Mouse (Mus musculus) adrenal gland, adult 8-10 months (tissue): ENCODE results near the gene Tgm3. TPM values are rescaled to one million over a fixed set of nuclear protein-coding genes. Genes with fewer than 3 reads are reported as not detected.
A peak's percentile ranks its signal among the peaks of the same experiment; 100 is the strongest.

Experiments used
- DNase-seq: peaks from one replicate; pipeline ENCODE4 v3.0.0; 2022
- total RNA-seq, 4 experiments: library from RNA; stranded (reverse); gene quantifications; 2 replicates each; pipeline ENCODE4 v1.2.4; 2022

The Tgm3 gene
- 1 to 10 TPM in 2 of 4 experiments, under 1 TPM in 2; 0.12 to 7.0 (median 2.5) TPM for total RNA-seq

DNA sequence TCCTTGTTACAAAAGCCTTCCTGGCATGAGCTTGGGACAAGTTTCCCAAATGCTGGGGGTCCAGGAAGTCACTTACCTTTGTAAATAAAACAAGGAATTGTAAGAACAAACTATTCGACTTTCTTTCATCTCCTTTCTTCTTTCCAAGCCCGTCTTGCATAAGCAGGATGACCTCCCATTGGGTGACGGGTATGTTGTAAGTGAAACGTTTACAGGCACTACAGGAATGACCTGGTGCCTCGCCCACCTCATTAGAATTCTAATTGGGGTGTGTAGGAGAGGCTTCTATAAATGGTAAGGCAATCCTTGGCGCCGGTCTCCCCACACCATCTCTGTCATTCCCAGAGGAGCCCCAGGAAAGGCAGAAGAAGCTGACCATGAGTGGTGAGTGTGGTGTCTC, at the start of gene Tgm3:
Gene Tgm3 (plus strand): TSS at position 324 of the 400 bp plus-strand sequence.
- DNase-seq, result no peak

DNA sequence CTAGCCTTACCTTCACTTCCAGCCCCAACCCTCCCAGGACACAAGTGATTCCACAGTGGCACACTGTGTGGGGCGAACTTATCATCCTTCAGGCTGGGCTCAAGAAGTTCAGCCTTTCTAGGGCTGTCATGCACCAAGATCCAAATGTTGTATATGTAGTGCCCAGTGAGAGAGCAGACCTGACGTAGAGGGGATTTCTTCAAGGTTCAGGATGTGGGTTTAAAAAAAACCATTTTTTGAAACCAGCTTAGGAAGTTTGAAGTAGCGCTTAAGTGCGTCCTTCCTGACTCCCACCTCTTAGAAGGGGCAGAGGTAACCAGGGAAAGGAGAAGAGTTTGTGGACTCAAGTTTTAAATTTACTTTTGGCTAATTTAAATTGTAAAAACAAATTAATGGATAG, 31.5 kb upstream of the Tgm3 start:
- no peak for DNase-seq

DNA sequence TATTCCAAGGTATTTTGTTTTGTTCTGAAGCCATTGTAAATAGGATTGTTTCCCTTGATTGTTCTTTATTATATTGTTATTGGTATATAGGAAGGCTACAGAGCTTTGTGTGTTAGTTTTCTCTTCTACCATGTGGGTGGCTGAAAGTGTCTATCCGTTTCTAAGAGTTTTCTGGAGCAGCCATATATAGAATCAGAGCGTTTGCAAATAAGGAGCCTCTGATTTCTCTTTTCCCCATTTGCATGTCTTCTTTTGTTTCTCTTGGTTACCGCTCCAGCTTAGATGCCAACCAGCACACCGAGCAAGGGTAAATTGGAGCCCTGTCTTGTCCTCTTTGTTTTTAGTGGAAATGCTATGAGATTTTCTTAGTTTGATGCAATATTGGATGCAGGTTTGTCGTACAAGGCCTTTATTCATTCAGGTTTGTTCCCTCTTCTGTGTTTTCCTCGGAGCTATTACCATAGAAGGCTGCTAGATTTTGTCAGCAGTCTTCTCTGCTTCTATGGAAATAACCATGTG, 24.6 kb upstream of the Tgm3 start:
- no peak for DNase-seq

DNA sequence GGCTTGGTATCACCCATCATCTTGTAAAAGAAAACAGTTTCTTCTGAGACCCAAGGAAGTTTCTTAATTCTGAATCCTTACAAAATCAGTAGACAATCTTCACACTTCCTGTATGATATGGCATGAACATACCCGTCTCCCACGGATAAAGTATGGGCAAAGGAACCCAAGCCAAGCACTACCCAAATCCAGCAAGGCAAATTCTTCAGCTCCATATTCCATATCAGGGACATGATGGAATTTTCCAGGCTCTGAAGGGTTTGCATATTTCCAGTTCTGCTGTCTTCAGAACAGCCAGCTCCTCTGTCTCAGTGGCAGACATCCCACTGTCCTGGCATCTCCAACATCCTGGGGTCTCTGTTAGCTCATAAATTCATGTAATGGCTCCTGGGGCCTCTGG, 22.5 kb upstream of the Tgm3 start:
- no peak for DNase-seq

DNA sequence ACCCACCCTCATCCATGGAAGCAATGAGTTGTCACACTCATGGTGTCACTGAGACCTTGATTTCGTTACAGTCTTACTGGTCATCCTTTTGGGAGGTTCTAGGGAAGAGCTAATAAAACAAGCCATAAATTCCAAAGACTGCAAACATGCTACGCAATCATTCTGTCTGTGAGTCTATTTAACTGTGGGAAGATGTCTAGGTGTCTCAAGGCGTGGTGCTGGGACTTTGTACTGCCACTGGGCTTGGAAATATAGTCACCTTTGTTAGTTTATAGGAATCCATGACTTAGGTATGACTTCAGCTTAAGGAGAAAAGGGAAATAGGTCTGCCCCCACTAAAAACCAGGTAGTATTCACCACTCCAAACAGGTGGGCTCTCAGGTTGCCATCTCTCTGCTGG, 17.7 kb upstream of the Tgm3 start:
- no peak for DNase-seq

DNA sequence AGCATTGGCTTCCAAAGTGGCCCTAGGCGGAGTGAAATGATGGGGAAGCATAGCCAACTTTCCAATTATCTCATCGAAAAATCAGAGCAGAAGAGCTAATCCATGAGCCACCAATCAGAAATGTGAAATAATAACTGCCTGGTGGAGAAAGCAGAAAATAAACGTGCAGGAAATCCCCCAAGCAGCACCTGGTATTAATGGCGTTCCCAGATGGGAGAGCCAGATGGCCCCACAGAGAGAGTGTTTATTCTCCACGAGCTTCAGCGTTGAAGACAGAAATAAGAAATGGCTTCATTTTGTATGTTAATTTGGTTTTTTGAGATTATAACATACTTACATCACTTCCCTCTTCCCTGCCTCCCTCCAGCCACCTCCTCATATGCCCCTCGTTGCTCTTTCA, 13.7 kb upstream of the Tgm3 start:
- no peak for DNase-seq

DNA sequence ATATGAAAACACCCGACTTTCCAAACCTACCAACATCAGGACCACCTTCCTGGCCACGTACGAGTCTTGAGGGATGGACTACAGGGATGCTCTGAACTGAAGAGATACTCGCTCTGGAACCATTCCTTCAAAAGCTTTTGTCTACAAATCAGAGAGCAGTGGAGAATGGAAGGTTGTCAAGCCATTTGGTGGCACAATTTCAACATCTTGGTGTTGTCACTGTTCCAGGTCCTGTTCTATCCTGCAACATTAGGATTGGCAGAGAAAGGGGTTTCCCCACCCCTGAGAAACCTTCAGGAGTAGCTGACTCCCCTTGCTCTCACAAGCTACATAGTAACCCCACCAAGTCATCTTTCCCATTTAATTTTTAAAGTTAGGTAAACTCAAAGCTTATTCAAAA, 12.9 kb upstream of the Tgm3 start:
- DNase-seq, result no peak

DNA sequence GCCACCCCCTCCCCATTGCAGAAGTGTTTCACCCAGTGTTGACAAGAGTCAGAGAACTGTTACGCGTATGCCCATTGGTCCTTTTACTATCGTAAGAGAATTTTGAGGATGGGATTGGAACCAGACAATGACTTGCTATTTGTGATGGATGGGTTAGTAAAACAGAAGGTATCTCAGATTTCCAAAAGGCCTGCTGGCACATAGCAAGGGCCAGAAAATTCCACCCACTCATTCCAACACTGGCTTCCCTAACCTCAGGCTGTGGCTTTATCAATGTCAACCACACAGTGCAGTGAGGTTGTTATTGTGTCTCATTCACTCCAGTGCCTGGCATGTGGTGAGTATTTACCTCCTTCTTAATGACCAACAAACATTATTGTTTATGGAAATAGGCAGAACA, 11.5 kb upstream of the Tgm3 start:
- DNase-seq, result no peak

DNA sequence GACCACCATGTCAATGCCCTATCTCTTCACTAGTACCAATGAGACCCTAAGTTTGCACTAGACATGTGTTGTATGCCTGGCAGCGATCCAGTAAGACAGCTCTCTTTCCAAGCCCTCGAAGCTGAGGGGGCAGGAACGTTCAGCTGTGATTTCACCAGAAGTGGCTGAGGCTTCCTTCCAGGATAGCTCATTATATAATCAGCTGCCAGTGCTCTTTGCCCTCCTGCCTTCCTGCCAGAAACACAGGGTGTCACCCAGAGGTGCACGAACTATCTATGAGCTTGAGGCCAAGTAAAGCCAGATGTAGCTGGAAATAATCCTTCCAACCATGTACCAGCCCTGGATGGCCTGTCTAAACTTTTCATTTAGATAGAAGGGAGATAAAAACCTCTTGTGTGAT, 8.1 kb upstream of the Tgm3 start:
- DNase-seq, result no peak

DNA sequence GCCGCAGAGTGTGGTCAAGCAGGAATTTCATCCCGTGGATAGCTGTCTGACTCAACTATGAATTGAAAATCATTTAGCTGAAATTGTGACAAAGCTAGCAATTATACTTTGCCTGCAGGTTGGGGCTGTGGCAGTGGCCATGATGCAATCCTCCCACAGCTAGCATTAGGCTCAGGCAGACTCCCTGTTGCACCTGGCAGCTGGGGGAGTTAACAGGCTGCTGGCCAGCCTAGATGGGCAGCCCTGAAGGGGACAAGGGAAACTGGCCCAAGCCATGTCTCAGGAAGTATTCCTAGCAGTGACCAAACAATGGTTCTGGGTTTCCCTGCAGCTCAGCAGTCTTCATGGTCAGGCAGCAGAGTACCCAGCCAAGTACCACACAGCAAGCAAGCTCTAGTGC, 2.8 kb upstream of the Tgm3 start:
- no peak for DNase-seq

DNA sequence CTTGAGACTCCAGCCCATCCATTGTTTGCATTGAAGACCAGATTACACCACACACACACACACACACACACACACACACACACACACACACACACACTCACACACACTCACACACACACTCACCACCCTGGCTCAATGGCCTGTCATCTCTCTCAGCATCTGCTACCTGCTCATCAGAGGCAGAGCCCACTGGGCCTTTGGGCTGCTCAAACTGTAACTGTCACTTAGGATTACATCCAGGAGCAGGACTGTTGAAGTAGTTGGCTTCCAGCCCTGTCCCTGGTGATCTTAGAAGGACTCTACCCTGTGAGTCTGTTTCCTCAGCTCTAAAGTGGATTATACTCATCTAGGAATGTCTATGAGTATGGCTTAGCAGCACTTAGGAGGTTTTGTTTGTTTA, 1.5 kb downstream of the Tgm3 start:
- no peak for DNase-seq

DNA sequence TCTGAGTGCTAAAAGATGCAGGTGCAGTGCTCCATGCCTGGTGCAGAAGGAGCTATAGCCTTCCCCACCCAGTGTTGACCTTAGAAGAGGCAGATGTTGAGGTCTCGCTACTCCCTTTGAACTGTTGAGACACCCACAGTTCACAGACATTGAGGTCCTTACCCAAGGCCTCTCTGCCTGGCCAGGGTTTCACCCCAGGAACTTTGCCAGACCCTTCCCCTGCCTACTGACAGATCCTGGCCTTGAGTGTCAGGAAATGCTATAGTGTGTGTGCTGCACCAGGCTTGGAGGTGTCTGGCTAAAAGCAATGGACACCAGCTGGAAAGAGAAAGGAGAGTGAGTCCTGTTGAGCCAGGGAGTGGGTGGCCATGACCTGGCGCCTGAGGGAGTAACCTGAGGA, 3.0 kb downstream of the Tgm3 start:
- DNase-seq, result peak; percentile 81

DNA sequence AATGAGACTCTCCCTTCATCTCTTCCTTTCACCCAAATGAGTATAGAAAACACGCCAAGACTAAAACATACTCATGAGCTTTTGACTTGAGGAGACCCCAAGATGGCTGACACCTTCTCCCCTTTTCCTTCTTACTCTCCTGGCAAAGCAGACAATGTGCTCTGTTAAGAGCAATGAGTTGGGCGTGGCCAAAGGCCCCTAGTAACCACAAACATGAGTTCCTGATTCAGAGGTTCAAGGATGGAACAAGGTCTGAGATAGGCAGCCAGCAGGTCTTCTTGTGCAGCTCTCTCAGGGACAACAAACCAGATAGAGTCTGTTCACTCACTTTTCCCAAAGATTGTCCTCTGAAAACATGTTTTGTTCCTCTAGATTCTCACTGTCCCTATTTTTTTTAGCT, 5.9 kb downstream of the Tgm3 start:
- no peak for DNase-seq

DNA sequence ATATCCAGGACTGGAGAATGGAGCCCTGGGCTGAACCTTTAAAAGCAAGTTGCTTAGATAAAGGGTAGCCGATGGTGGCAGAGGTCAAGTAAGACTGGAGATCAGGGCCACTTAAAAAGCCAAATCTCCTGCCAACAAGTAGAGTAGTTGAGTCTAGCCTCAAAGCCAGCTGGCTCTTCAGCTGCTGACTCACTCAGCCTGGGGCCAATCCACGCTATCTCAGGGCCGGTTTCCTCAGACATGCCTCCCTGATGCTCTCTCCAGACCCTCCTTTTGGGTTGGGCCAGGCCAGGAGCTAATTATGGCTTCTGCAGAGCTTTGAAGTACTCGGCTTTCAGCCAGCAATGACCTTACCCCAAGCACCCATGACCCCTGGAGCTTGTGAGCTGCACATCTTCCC, 15.7 kb downstream of the Tgm3 start:
- DNase-seq, result peak; percentile 54

DNA sequence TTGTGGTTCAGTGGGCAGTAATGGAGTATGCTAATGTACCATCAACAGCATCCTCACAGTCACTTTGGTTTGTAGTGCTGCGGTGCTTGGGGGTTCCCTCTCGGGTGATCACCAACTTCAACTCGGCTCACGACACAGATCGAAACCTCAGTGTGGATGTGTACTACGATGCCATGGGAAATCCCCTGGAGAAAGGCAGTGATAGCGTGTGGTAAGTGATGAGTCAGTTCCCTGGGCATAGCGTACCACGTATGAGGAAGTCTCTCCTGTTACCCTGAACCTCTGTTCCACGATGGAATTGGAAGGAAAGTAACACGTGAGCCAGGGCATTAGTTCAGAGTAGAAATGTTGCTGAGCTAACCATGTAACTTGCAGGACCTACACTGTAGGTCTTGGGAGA, 17.7 kb downstream of the Tgm3 start:
- no peak for DNase-seq

DNA sequence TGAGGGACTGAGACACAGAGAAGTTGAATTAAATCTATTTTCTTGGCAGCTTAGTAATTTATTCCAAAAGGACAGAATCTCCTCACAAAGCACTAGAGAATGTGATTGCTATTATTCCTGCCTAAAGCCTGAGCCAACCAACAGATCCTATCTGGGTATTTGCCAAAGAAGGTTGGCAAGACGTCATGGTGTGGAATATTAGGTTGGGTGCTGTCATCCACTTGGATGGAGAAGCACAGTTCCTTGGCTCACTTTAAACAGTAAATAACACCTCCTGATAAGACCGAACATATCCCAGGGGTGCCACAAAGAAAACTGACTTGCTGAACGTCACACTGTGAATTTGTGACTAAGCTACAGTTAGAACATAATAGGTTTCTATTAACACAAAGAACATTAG, 20.5 kb downstream of the Tgm3 start:
- no peak for DNase-seq

DNA sequence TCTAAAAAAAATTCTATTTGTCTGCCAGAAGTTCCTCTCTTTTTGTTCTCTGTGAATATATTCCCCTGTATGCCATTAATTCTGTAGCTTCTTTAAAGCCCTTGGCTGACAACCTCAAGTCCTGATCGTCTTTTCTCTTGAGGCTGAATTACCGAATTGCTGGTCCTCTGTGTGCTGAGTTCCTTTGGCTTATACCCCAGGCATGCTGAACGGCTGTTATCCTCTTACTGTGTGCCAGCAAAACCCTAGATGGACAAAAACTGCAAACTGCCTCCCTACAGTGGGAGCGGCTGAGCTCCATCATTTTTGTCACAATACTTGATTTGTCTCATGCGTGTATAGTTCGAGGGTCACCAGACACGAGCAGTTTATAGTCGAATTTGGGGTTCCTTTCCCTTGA, 24.7 kb downstream of the Tgm3 start:
- no peak for DNase-seq

DNA sequence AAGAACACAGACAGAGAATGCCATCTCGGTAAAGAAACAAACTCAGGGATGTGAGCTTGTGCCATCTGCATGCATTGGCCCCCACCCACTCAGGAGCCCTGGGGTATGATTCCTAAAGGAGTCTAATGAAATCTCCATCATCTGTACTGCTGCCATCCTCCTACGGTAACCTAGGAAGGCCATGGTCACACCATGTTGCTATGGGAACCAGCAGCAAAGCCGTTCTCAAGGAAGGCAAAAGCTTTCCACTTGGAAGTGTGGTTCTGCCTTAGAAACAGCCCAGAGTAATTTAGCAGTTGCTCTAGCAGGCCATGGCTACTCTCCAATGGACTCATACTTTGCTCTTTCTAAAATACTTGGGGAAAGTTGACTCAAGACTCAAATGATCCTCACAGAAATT, 26.8 kb downstream of the Tgm3 start:
- DNase-seq, result no peak

DNA sequence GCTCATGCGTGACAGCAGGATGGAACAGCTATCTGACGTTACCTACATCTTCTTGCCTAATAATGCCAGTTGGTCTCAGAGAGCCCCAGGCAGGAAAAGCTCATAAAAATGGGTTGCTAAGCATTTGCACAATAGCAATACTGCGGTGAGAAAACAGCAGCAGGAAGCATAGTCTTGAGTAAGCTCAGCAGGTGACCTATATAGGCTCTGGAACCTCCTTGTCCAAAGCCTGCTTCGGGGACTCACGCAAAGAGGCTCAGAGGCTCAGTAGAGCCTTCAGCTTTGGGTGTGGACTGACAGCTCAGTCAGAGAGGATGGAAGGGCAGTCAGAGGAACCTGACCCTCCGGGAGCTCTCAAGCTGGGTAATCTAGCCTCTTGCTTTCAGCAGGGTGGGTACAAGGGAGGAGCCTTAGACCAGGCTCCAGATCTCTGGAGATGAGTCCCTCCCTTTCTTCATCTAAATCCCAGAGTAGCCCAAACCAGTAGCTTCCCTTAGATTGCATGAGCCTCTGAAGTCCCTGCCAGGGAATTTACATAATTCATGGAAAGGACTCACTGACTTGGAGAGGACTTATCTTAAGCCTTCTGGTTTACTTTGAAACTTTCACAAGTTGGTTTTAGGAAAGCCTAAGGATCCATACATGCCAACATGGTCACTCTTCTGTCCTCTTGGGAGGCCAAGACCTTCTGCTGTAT, 28.2 kb downstream of the Tgm3 start:
- no peak for DNase-seq

DNA sequence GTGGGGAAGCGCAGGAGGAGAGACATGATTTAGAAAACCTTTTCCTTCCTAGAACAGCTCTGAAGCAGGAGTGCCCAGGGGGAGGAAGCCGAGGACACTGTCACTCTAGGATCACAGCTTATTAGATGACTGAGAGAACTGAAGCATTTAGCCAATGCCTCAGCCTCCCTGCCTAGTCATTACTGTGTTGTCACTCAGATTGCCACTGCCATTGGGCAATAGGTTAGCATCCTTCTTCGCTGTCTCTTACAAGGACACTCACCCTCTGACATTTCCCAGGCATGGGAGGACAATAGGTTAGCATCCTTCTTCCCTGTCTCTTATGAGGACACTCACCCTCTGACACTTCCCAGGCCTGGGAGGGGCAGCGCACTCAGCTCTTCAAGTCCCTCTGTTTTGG, 31.7 kb downstream of the Tgm3 start:
- DNase-seq, result peak; percentile 57

DNA sequence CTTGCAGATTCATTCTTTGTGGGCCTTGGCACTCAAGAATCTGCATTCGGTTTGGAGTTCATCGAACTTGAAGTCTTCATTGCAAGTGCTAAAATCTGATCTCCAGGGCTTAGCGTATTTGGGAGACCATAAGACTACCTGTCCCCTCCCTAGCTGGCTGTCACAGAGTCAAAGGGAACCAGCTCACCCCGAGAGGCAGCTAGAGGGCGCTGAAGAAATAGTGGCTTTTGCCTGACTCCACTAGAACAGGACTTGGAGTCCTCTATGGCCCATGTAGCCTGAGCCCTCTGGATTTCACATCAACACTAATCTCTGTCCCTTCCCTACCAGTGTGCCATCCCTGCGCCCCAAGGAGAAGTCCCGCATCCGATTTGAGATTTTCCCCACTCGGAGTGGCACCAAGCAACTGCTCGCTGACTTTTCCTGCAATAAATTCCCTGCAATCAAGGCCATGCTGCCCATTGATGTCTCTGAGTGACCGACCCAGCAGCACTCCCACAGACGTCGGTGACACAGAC, 35.8 kb downstream of the Tgm3 start:
- no peak for DNase-seq

DNA sequence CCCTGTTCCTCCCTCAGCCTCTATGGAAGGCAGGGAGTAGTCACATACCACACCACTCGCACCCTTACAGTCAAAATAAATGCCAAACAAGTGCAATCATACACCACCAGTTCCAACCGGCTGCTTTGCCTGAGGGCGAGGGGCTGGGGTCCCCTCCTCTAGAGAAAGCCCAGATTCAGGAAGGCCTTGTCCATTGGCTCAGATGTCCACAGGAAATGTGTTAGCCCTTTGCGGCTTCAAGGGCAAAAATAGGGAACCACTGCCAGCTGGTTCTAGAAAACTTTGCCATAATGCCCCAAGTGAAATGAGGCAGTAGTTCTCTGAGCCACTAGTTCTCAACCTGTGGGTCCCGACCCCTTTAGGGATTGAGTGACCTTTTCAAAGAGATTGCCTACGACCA, 36.6 kb downstream of the Tgm3 start:
- DNase-seq, result no peak

DNA sequence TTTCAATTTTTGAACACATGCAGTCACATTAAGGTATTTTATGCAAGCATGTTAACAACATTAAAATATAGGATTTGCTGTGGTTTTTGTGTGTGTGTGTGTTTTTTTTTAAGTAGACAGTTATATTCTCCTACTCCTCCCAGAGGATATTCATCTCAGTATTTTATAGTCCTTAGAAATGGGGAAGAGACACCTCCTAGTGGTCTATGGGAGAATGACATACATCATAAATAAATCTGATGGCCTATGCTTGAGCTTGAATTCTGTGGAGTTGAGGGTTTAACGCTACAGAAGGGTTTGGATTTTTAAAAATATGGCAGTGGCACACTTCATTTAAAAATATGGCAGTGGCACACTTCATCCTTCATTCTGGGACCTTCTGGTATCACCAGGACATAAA, 46.0 kb downstream of the Tgm3 start:
- DNase-seq, result no peak

DNA sequence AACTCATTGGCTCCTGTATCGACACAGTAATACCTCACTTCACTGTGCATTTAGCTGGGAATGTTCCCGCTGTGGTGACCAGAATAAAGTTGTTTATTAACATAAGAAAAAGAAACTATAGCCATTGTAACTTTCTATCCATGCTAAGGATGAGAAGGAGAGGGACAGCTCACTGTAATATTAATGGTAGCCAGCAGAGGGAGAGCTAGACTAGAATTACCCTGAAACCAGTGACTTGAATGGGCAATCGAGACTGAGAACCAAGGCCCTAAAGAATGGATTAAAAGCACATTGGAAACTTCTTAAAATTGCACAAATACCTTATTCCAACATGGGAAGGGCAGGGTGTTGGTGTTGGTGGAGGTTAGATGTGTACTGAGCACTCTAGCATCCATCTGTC, 56.1 kb downstream of the Tgm3 start:
- no peak for DNase-seq

DNA sequence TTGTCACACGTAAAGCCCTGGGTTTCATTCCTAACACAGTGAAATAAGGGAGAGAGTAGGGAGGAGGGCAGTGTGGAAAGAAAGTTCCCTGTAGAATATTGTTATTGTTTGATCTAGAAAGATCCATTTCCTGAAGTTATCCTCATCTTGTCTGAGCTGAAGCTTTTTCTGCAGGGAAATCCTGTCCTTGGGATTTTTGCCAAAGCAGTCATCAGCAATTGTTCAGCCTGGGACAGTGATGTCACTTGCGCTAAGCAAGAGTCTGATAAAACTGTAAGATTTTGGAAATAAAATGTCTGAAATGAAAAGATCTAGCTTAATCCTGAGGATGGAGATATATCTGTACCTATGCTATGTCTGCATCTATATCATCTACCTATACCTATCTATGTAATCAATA, 58.2 kb downstream of the Tgm3 start:
- no peak for DNase-seq
